Mouse (Mus musculus) layer of hippocampus, adult 11-12 months (tissue): Measurements from ENCODE around the gene Pde6h.
"Not testable (repeated sequence)": the region's sequence is repeated elsewhere in the genome, so short reads cannot be mapped to it uniquely, and the experiment has no call there.

Source experiments
- DNase-seq: peaks from one replicate; pipeline ENCODE4 v3.0.0; 2022; ENCODE audit warnings: low spot score

The Pde6h gene

GRCm38 (mm10) chr6:136941051-136942021 lies 17.7 kb downstream of the Pde6h start, which contains the start of gene Arhgdib:
Arhgdib (minus strand) TSS chr6:136941899.
- DNase-seq, result no peak

- DNase-seq, result no peak
These were observed 18.6 kb downstream of the Pde6h start for GRCm38 (mm10) chr6:136942280-136942679.

- DNase-seq, result no peak
These were observed 19.8 kb downstream of the Pde6h start for GRCm38 (mm10) chr6:136943392-136943791.

GRCm38 (mm10) chr6:136944511-136944910 lies 20.9 kb downstream of the Pde6h start:
- DNase-seq, result no peak

GRCm38 (mm10) chr6:136946241-136946640 lies 22.6 kb downstream of the Pde6h start:
- DNase-seq, result no peak

GRCm38 (mm10) chr6:136946943-136947342 lies 23.3 kb downstream of the Pde6h start:
- no peak for DNase-seq

- DNase-seq, result no peak
These were observed 24.1 kb downstream of the Pde6h start for GRCm38 (mm10) chr6:136947716-136948115.

- no peak for DNase-seq
These were observed 26.5 kb downstream of the Pde6h start for GRCm38 (mm10) chr6:136950171-136950570.

- no peak for DNase-seq
These were observed 29.3 kb downstream of the Pde6h start for GRCm38 (mm10) chr6:136952930-136953329.

- DNase-seq, result no peak
These were observed 30.6 kb downstream of the Pde6h start for GRCm38 (mm10) chr6:136954192-136954591.

GRCm38 (mm10) chr6:136954715-136955114 lies 31.1 kb downstream of the Pde6h start:
- DNase-seq, result no peak

GRCm38 (mm10) chr6:136955240-136955639 lies 31.6 kb downstream of the Pde6h start:
- no peak for DNase-seq

- DNase-seq, result no peak
These were observed 33.4 kb downstream of the Pde6h start for GRCm38 (mm10) chr6:136957062-136957461.

- DNase-seq, result no peak
These were observed 35.5 kb downstream of the Pde6h start for GRCm38 (mm10) chr6:136959131-136959530.

GRCm38 (mm10) chr6:136962957-136963356 lies 39.3 kb downstream of the Pde6h start:
- no peak for DNase-seq

GRCm38 (mm10) chr6:136964609-136965510 lies 41.2 kb downstream of the Pde6h start:
- no peak for DNase-seq

GRCm38 (mm10) chr6:136965912-136966311 lies 42.3 kb downstream of the Pde6h start:
- no peak for DNase-seq

- no peak for DNase-seq
These were observed 43.8 kb downstream of the Pde6h start for GRCm38 (mm10) chr6:136967466-136967865.

GRCm38 (mm10) chr6:136968877-136969276 lies 45.2 kb downstream of the Pde6h start:
- not testable (repeated sequence) for DNase-seq

- DNase-seq, result no peak
These were observed 55.8 kb downstream of the Pde6h start for GRCm38 (mm10) chr6:136979274-136980082.

GRCm38 (mm10) chr6:136980331-136980746 lies 56.7 kb downstream of the Pde6h start:
- peak; percentile 44 for DNase-seq

GRCm38 (mm10) chr6:136982581-136982980 lies 58.9 kb downstream of the Pde6h start:
- no peak for DNase-seq
